Mouse (Mus musculus) cerebellum, postnatal 14 days (tissue): ENCODE results near the gene Msrb1.
"Not testable (repeated sequence)": the region's sequence is repeated elsewhere in the genome, so short reads cannot be mapped to it uniquely, and the experiment has no call there.

Source experiments
- DNase-seq, 2 experiments: peaks; one replicate each; pipeline ENCODE4 v3.0.0; 2021; ENCODE audit warnings: mixed read lengths in 2 of 2

The Msrb1 gene

GRCm38 (mm10) chr17:24720616-24721015, 15.8 kb upstream of the Msrb1 start:
- DNase-seq = not testable (repeated sequence)

- not testable (repeated sequence) for DNase-seq
Measured at GRCm38 (mm10) chr17:24721383-24721955, 15.0 kb upstream of the Msrb1 start.

GRCm38 (mm10) chr17:24722220-24722924, 14.1 kb upstream of the Msrb1 start:
- no peak for DNase-seq

- no peak for DNase-seq
Measured at GRCm38 (mm10) chr17:24723122-24723880, 13.1 kb upstream of the Msrb1 start.

GRCm38 (mm10) chr17:24723881-24724180, 12.6 kb upstream of the Msrb1 start:
- no peak for DNase-seq

GRCm38 (mm10) chr17:24724184-24724583, 12.3 kb upstream of the Msrb1 start, which contains the start of gene Ndufb10:
Ndufb10 (minus strand) TSS chr17:24724478.
- DNase-seq = peak; percentile 99 to 100

GRCm38 (mm10) chr17:24725637-24726390, 10.6 kb upstream of the Msrb1 start:
- no peak for DNase-seq

- no peak for DNase-seq
Measured at GRCm38 (mm10) chr17:24727618-24728017, 8.8 kb upstream of the Msrb1 start, which contains the start of gene Rpl3l. Rpl3l (plus strand) TSS chr17:24727820.

GRCm38 (mm10) chr17:24728184-24728583, 8.3 kb upstream of the Msrb1 start:
- DNase-seq = no peak

GRCm38 (mm10) chr17:24729067-24729466, 7.4 kb upstream of the Msrb1 start:
- DNase-seq = no peak

- DNase-seq = no peak
Measured at GRCm38 (mm10) chr17:24730787-24731186, 5.7 kb upstream of the Msrb1 start.

- no peak for DNase-seq
Measured at GRCm38 (mm10) chr17:24732233-24732935, 4.1 kb upstream of the Msrb1 start.

- DNase-seq = no peak
Measured at GRCm38 (mm10) chr17:24733434-24734050, 2.9 kb upstream of the Msrb1 start.

GRCm38 (mm10) chr17:24734513-24734912, 1.9 kb upstream of the Msrb1 start:
- no peak for DNase-seq

- no peak for DNase-seq
Measured at GRCm38 (mm10) chr17:24735446-24735845, 996 bp upstream of the Msrb1 start.

- no peak for DNase-seq
Measured at GRCm38 (mm10) chr17:24737135-24737810, 831 bp downstream of the Msrb1 start.

GRCm38 (mm10) chr17:24738238-24738637, 1.8 kb downstream of the Msrb1 start:
- no peak for DNase-seq

GRCm38 (mm10) chr17:24739926-24740325, 3.5 kb downstream of the Msrb1 start:
- DNase-seq = no peak

GRCm38 (mm10) chr17:24742307-24742706, 5.9 kb downstream of the Msrb1 start:
- DNase-seq = no peak

- DNase-seq = no peak
Measured at GRCm38 (mm10) chr17:24743896-24744295, 7.5 kb downstream of the Msrb1 start.

GRCm38 (mm10) chr17:24744381-24744780, 7.9 kb downstream of the Msrb1 start:
- no peak for DNase-seq
